Mouse (Mus musculus) heart, postnatal 10 days (tissue): ENCODE data around the gene Olfr592. TPM values are rescaled to one million over a fixed set of nuclear protein-coding genes. Genes with fewer than 3 reads are reported as not detected.
"Not testable (repeated sequence)": the region's sequence is repeated elsewhere in the genome, so short reads cannot be mapped to it uniquely, and the experiment has no call there.

Experiments
- DNase-seq, 2 experiments: peaks; one replicate each; pipeline ENCODE4 v3.0.0; 2021
- intact Hi-C: fragments of 180-260 bp; cut with DNase I; formaldehyde crosslinking; loops from one replicate; pipeline ENCODE4 v1.15.1; 2025
- total RNA-seq, 2 experiments: library from RNA; stranded (reverse); gene quantifications; 2 replicates each; pipeline ENCODE4 v1.2.3; 2021

Gene Olfr592
- not detected for total RNA-seq

DNA sequence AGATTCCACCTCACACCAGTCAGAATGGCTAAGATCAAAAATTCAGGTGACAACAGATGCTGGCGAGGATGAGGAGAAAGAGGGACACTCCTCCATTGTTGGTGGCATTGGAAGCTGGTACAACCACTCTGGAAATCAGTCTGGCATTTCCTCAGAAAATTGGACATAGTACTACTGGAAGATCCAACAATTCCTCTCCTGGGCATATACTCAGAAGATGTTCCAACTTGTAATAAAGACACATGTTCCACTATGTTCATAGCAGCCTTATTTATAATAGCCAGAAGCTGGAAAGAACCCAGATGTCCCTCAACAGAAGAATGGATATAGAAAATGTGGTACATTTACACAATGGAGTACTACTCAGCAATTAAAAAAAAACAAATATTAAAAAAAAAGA, at the start of gene Olfr592:
Olfr592 (plus strand) TSS at position 301 of the 400 bp plus-strand sequence.
- intact Hi-C loops, DNase-seq: not testable (repeated sequence)

DNA sequence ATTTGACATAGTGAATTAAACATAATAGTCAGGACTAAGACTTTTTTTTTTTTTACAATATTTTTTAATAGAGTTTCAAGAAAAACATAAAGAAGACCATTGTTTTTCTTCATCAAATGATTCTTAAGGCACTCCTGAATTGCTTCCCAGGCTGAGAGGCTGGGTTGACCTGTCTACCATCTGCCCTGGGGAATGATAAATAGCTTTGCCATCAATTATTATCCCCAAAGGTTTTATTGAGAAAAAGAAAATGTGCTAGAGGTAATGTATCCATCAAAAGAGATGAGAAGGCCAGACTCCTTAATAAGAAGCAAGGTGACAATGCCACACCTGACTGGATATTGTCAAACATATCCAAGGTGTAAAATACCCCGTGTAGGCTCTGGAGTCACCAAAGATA, 44.0 kb upstream of the Olfr592 start, which contains the start of gene Olfr588-ps1:
Olfr588-ps1 (plus strand) TSS at position 301 of the 400 bp plus-strand sequence.
- intact Hi-C loops: no loop called here
- no peak for DNase-seq

DNA sequence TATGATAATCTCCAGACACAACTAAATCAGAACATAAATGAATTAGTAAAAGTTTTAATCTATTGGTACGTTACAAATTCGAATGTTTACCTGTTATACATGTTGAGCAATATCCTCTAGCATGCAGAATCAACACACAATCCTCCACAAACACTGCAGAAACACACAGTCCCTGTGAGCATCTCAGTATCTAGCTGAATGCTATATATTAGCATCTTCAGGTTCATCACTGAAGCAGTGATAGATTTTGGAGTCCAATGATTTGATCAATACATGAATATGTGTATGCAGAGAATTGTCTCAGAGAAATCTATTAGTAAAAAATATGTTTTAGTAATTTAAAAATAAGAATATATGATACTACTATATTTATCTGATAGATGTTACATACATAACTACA, 28.3 kb upstream of the Olfr592 start, which contains the start of gene Olfr589:
Olfr589 (minus strand) TSS at position 101 of the 400 bp plus-strand sequence.
- no peak for DNase-seq
- intact Hi-C loops: no loop called here

DNA sequence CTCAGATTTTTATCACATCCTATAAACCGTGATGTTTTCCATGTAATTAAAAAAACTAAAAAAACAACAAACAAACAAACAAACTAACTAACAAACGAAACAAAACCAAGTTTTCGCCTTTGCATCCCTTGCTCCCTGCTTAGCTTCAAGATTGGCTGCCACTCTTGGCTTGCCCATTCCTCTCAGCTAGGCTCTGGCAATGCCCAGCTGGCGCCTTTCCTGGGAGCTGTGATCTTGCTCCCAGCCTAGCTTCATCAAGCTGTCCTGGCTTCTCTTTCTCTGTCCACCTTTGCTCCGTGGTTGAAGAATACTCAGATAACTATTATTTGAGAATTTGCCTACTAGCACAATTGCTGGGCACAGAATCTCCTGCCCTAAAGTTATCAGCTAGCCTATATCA, 14.9 kb upstream of the Olfr592 start:
- intact Hi-C loops: no loop called here
- DNase-seq: peak in 1 of 2 experiments; percentile 3

DNA sequence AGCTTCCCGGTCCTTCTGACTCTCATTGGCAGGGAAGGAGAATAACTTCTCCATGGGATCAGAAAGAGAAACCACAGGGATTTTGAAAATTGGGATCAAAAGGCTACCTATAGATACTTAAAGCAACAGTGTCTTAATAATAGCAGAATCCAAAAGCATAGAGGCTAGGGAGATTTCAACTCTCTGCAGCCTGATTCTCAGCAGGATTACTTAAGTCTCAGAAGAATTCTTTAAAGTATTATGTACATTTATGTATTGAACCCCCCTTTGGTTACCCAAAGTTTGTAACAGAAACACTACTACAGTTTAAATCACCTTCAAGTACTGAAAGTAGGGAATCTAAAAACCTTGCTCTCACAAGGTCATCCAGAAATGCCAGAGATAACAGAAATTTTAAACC, 6.4 kb upstream of the Olfr592 start, which contains the start of gene Olfr591:
Olfr591 (minus strand) TSS at position 101 of the 400 bp plus-strand sequence.
- DNase-seq: no peak
- intact Hi-C loops: no loop called here

DNA sequence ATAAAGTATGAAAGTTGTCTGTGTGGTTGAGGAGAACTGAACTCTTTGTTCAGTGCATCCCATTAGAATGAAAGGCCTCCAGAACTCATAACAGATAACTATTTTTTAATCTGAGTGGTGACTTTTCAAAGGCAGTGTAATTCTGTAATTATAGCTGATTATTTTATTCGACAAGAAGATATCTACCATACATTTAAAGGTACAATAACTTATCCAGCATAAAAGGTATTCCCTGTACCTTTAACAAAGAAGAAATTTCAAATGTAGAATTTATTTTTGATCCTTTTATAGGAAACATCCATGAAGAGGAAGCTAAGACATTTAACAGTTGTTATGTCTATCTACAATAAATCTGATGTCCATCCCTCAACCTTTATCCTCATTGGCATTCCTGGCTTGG, 27.0 kb downstream of the Olfr592 start, which contains the start of gene Olfr593:
Olfr593 (plus strand) TSS at position 301 of the 400 bp plus-strand sequence.
- no peak for DNase-seq
- intact Hi-C loops: no loop called here

DNA sequence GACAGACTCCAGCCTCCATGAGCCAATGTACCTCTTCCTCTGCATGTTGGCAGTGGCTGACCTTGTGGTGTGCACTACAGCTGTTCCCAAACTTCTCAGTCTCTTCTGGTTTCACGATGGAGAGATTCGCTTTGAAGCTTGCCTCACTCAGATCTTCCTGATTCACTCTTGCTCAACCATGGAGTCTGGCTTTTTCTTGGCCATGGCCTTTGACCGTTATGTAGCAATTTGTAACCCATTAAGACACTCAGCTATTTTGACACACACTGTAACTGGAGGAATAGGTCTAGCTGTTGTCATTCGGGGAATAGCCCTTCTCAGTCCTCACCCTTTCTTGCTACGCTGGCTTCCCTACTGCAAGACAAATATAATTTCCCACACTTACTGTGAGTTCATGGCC, 27.4 kb downstream of the Olfr592 start:
- DNase-seq, intact Hi-C loops: not testable (repeated sequence)

DNA sequence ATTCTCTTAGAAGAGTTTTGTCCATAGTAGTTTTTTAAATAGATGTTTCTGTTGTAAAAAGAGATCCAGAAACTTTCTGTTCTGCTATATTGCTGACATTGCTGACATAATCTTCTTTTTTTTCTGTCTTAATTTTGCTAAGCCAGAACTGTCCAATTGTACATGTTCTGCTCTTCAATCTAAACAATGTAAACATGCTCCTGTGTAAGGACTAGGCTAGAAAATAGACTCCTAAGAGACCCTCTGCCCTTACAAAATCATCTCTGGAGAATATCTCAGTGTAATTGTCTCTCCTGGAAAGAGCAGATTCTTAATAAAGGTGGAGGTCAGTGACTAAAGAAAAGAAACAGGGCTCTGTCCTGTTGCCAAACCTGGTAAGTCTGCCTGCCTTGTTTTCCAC, 32.1 kb downstream of the Olfr592 start, which contains the start of gene Olfr594:
Olfr594 (plus strand) TSS at position 301 of the 400 bp plus-strand sequence.
- intact Hi-C loops: no loop called here
- DNase-seq: no peak

Other genes with a start within 250 kb of the Olfr592 start
- gene Olfr573-ps1, start 242.2 kb upstream of the Olfr592 start, total RNA-seq: not detected
- not detected for gene Olfr574, start 236.3 kb upstream of the Olfr592 start, total RNA-seq
- gene Olfr575, start 226.0 kb upstream of the Olfr592 start, total RNA-seq: not detected
- gene Olfr576, start 222.1 kb upstream of the Olfr592 start, total RNA-seq: not detected
- gene Olfr577, start 208.9 kb upstream of the Olfr592 start, total RNA-seq: not detected
- not detected for gene Olfr578, start 195.5 kb upstream of the Olfr592 start, total RNA-seq
- gene Olfr582, start 146.8 kb upstream of the Olfr592 start, total RNA-seq: not detected
- gene Olfr583, start 133.5 kb upstream of the Olfr592 start, total RNA-seq: not detected
- not detected for gene Olfr584, start 102.9 kb upstream of the Olfr592 start, total RNA-seq
- not detected for gene Olfr585, start 87.1 kb upstream of the Olfr592 start, total RNA-seq
- not detected for gene Olfr586, start 59.2 kb upstream of the Olfr592 start, total RNA-seq
- not detected for gene Olfr588-ps1, start 43.9 kb upstream of the Olfr592 start, total RNA-seq
- gene Olfr589, start 28.4 kb upstream of the Olfr592 start, total RNA-seq: not detected
- not detected for gene Olfr591, start 6.5 kb upstream of the Olfr592 start, total RNA-seq
- not detected for gene Olfr593, start 27.1 kb downstream of the Olfr592 start, total RNA-seq
- gene Olfr594, start 32.2 kb downstream of the Olfr592 start, total RNA-seq: not detected
- gene Usp17ld, start 67.7 kb downstream of the Olfr592 start, total RNA-seq: not detected
- not detected for gene Olfr596, start 120.8 kb downstream of the Olfr592 start, total RNA-seq
- gene Olfr597, start 131.5 kb downstream of the Olfr592 start, total RNA-seq: not detected
- not detected for gene Olfr598, start 138.8 kb downstream of the Olfr592 start, total RNA-seq
- not detected for gene Olfr599, start 151.1 kb downstream of the Olfr592 start, total RNA-seq
- not detected for gene Olfr600, start 164.9 kb downstream of the Olfr592 start, total RNA-seq
- gene Olfr601, start 177.9 kb downstream of the Olfr592 start, total RNA-seq: not detected
- not detected for gene Olfr603, start 201.4 kb downstream of the Olfr592 start, total RNA-seq
- not detected for gene Usp17lc, start 230.3 kb downstream of the Olfr592 start, total RNA-seq